ENCODE assay signal across 23 mouse cellular contexts in the genomic region with DNA sequence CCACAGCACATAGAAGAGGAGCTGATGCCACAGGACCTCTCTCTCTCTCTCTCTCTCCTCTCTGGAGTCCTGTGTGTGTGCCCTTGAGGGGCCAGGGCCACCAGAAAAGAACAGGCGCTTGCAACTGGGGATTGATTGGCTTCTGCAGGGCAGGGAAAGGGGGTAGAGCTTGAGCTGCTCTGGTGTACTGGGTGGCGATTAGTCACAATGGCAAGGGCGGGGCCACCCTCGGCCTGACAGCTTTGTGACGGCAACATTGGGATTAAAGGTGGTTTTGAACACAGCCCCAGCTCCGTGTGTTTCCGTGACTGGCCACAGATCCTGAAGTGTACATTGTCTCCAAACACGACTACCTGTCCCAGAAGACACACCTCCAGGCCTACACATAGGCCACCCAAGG. TPM values are rescaled to one million over a fixed set of nuclear protein-coding genes. Genes with fewer than 3 reads are reported as not detected.
DNase-seq lines count a peak whose midpoint lies in the region; ATAC-seq and TF ChIP-seq lines count a peak whose summit lies in the region.
"Had no signal": no experiment of that assay in that cellular context is flagged by ENCODE, and none has a peak within 500 bp of the region (broad histone marks: within the 10 kb centered on the region; RNA-seq: fewer than 3 reads in every experiment).

No protein-coding gene starts in this region.

- peaks cover 31% of the 10 kb centered on the region for H3K36me3 ChIP-seq in intestine, postnatal 0 days (ENCODE audit: control insufficient read depth, insufficient read depth)
- H3K36me3 ChIP-seq in intestine, embryonic 15.5 days = no peaks in the 10 kb centered on the region
- no peaks in the 10 kb centered on the region for H3K36me3 ChIP-seq in stomach, embryonic 16.5 days (ENCODE audit: control insufficient read depth, insufficient read depth, low read length)
- no peaks in the 10 kb centered on the region for H3K36me3 ChIP-seq in midbrain, postnatal 0 days (ENCODE audit: insufficient read depth, low read length)
- H3K36me3 ChIP-seq: heart, embryonic 13.5 days; hindbrain, embryonic 15.5 days had no signal

- no peaks in the 10 kb centered on the region for H3K4me1 ChIP-seq in intestine, postnatal 0 days (replicated peaks; ENCODE audit: control insufficient read depth, insufficient read depth, low read length)
- peaks cover 29% of the 10 kb centered on the region for H3K4me1 ChIP-seq in intestine, embryonic 15.5 days (replicated peaks)
- peaks cover 9% of the 10 kb centered on the region for H3K4me1 ChIP-seq in stomach, embryonic 16.5 days (ENCODE audit: control insufficient read depth, insufficient read depth, low read length)
- no peaks in the 10 kb centered on the region for H3K4me1 ChIP-seq in midbrain, postnatal 0 days (ENCODE audit: insufficient read depth, low read length)

- no peak overlapping the region for H3K4me3 ChIP-seq in intestine, postnatal 0 days (ENCODE audit: low read depth, low read length)
- no peak overlapping the region for H3K4me3 ChIP-seq in intestine, embryonic 15.5 days (replicated peaks)
- H3K4me3 ChIP-seq in stomach, embryonic 16.5 days (replicated peaks; ENCODE audit: low read length) = no peak overlapping the region
- no peak overlapping the region for H3K4me3 ChIP-seq in midbrain, postnatal 0 days (ENCODE audit: low read depth, low read length)
- H3K4me3 ChIP-seq: embryonic facial prominence, embryonic 10.5 days; forebrain, embryonic 13.5 days; heart, embryonic 13.5 days; hindbrain, embryonic 15.5 days had no signal

- H3K9me3 ChIP-seq in intestine, postnatal 0 days (ENCODE audit: control insufficient read depth) = no peaks in the 10 kb centered on the region
- H3K9me3 ChIP-seq in intestine, embryonic 15.5 days = no peaks in the 10 kb centered on the region
- H3K9me3 ChIP-seq in stomach, embryonic 16.5 days (replicated peaks; ENCODE audit: control insufficient read depth, low read length) = no peaks in the 10 kb centered on the region
- no peaks in the 10 kb centered on the region for H3K9me3 ChIP-seq in midbrain, postnatal 0 days (ENCODE audit: low read length)
- H3K9me3 ChIP-seq: embryonic facial prominence, embryonic 10.5 days; forebrain, embryonic 13.5 days; heart, embryonic 13.5 days; hindbrain, embryonic 15.5 days had no signal

- no peak overlapping the region for H3K9ac ChIP-seq in intestine, postnatal 0 days (ENCODE audit: low read depth, low read length)
- H3K9ac ChIP-seq in intestine, embryonic 15.5 days = no peak overlapping the region
- H3K9ac ChIP-seq in stomach, embryonic 16.5 days (ENCODE audit: low read length) = no peak overlapping the region
- no peak overlapping the region for H3K9ac ChIP-seq in midbrain, postnatal 0 days (replicated peaks; ENCODE audit: low read length, poor library complexity, severe bottlenecking)
- H3K9ac ChIP-seq: forebrain, embryonic 13.5 days; forebrain, postnatal 0 days; heart, embryonic 13.5 days; hindbrain, embryonic 15.5 days had no signal

- DNase-seq in adrenal gland, adult 2 months = peak; percentile 53
- no peak for DNase-seq in adrenal gland, postnatal 4 days (ENCODE audit: low spot score in 2 of 2)
- peak; percentile 43 for DNase-seq in adrenal gland, postnatal 36 days
- no peak for DNase-seq in cerebellum, adult 11 months
- no peak for DNase-seq in midbrain, postnatal 0 days (ENCODE audit: low spot score)
- DNase-seq: cerebellum, adult 2 months; cerebellum, postnatal 10 days; forebrain, postnatal 0 days; gastrocnemius, postnatal 14 days; heart, postnatal 36 days had no signal

- TF ChIP-seq CTCF in intestine, postnatal 0 days (IDR thresholded peaks at IDR 0.05; ENCODE audit: low read depth) = no peak
- TF ChIP-seq CTCF in midbrain, postnatal 0 days (IDR thresholded peaks at IDR 0.05) = no peak

- 54% methylated on average over 8 of the region's 8 CpGs for WGBS in intestine, postnatal 0 days
- WGBS in intestine, embryonic 15.5 days = 68% methylated on average over 8 of the region's 8 CpGs
- WGBS in stomach, embryonic 16.5 days = 51% methylated on average over 8 of the region's 8 CpGs
- 60% methylated on average over 8 of the region's 8 CpGs for WGBS in midbrain, postnatal 0 days

- no peaks in the 10 kb centered on the region for H3K27me3 ChIP-seq in intestine, postnatal 0 days (replicated peaks; ENCODE audit: control insufficient read depth, insufficient read depth, low read length)
- H3K27me3 ChIP-seq in intestine, embryonic 15.5 days (replicated peaks) = peaks cover 11% of the 10 kb centered on the region
- H3K27me3 ChIP-seq in stomach, embryonic 16.5 days (ENCODE audit: control insufficient read depth, insufficient read depth, low read length) = peaks cover 6% of the 10 kb centered on the region; the same call in 1 of the 2 replicates
- peaks cover 28% of the 10 kb centered on the region for H3K27me3 ChIP-seq in midbrain, postnatal 0 days (ENCODE audit: insufficient read depth, low read length)
- H3K27me3 ChIP-seq: Patski had no signal

- no peak overlapping the region for H3K4me2 ChIP-seq in intestine, postnatal 0 days (replicated peaks; ENCODE audit: low read depth)
- H3K4me2 ChIP-seq in intestine, embryonic 15.5 days (replicated peaks) = no peak overlapping the region
- no peak overlapping the region for H3K4me2 ChIP-seq in stomach, embryonic 16.5 days (ENCODE audit: low read depth, low read length)
- H3K4me2 ChIP-seq in midbrain, postnatal 0 days (ENCODE audit: low read depth, low read length, poor library complexity, severe bottlenecking) = no peak overlapping the region
- H3K4me2 ChIP-seq: forebrain, embryonic 13.5 days; heart, embryonic 13.5 days; hindbrain, embryonic 15.5 days had no signal

- H3K27ac ChIP-seq in intestine, postnatal 0 days (ENCODE audit: low read depth, low read length) = peak overlapping the region; percentile 28; the same call in 1 of the 2 replicates
- H3K27ac ChIP-seq in intestine, embryonic 15.5 days = no peak overlapping the region
- H3K27ac ChIP-seq in stomach, embryonic 16.5 days (ENCODE audit: low read length) = peak overlapping the region; percentile 6; the same call in 1 of the 2 replicates
- no peak overlapping the region for H3K27ac ChIP-seq in midbrain, postnatal 0 days (ENCODE audit: low read depth, low read length)
- H3K27ac ChIP-seq: embryonic facial prominence, embryonic 10.5 days; forebrain, embryonic 13.5 days; heart, embryonic 13.5 days; hindbrain, embryonic 15.5 days had no signal

- peak; percentile 28 for ATAC-seq in intestine, postnatal 0 days
- ATAC-seq in intestine, embryonic 15.5 days = no peak
- peak; percentile 10; the same call in 1 of the 2 replicates for ATAC-seq in stomach, embryonic 16.5 days (ENCODE audit: insufficient read depth, low FRiP score)
- no peak for ATAC-seq in midbrain, postnatal 0 days (ENCODE audit: low FRiP score)
- ATAC-seq: activated CD4-positive, CD25-positive, alpha-beta regulatory T cell, adult 4 months; forebrain, embryonic 13.5 days; forebrain, postnatal 0 days; inflammation-experienced regulatory T-cells, adult 6 months; Patski had no signal

RNA-seq across cellular contexts. Expression of a gene that starts 10.1 kb away (rescaled TPM):
- total RNA-seq in adrenal gland, adult 2 months (2021) = 1 to 10 TPM; 2.8 to 5.3 TPM
- 6.7 and 8.7 TPM in 2 replicates for polyA plus RNA-seq in adrenal gland, adult 2 months (2012; rRNA removed)
- 10 to 100 TPM in 1 of 2 experiments, 1 to 10 TPM in 1; 7.0 to 10.3 TPM for total RNA-seq in adrenal gland, postnatal 4 days (2021)
- polyA plus RNA-seq in intestine, postnatal 0 days (2015; fragmentation: Nextera tagmentation; extraction: Ambion mirVana) = 42.1 and 43.2 TPM in 2 replicates
- polyA plus RNA-seq in intestine, embryonic 15.5 days (2015; fragmentation: Nextera tagmentation; extraction: Ambion mirVana) = 17.8 and 20.5 TPM in 2 replicates
- 1 to 10 TPM; 2.4 to 4.3 TPM for total RNA-seq in adrenal gland, postnatal 36 days (2021)
- 14.1 and 14.7 TPM in 2 replicates for polyA plus RNA-seq in stomach, embryonic 16.5 days (2015; fragmentation: Nextera tagmentation; extraction: Ambion mirVana)
- total RNA-seq in midbrain, postnatal 0 days (2014; rRNA removed) = 1.1 and 3.9 TPM in 2 replicates
- 1.8 and 2.0 TPM in 2 replicates for polyA plus RNA-seq in midbrain, postnatal 0 days (2015; fragmentation: Nextera tagmentation; extraction: Ambion mirVana)

RNA-seq across cellular contexts. Expression of a gene that starts 12.2 kb away (rescaled TPM):
- 1 to 10 TPM in 1 of 2 experiments, under 1 TPM in 1; 0.89 to 1.5 TPM for total RNA-seq in adrenal gland, adult 2 months (2021)
- polyA plus RNA-seq in adrenal gland, adult 2 months (2012; rRNA removed) = 0.68 and 1.4 TPM in 2 replicates
- 1 to 10 TPM; 1.6 to 2.2 TPM for total RNA-seq in adrenal gland, postnatal 4 days (2021)
- 35.3 and 38.6 TPM in 2 replicates for polyA plus RNA-seq in intestine, postnatal 0 days (2015; fragmentation: Nextera tagmentation; extraction: Ambion mirVana)
- 24.6 and 26.1 TPM in 2 replicates for polyA plus RNA-seq in intestine, embryonic 15.5 days (2015; fragmentation: Nextera tagmentation; extraction: Ambion mirVana)
- 1 to 10 TPM; 1.4 to 1.5 TPM for total RNA-seq in adrenal gland, postnatal 36 days (2021)
- polyA plus RNA-seq in stomach, embryonic 16.5 days (2015; fragmentation: Nextera tagmentation; extraction: Ambion mirVana) = 74.2 and 103 TPM in 2 replicates
- total RNA-seq in midbrain, postnatal 0 days (2014; rRNA removed) = 0.49 TPM in 1 of 2 replicates, not detected in the other
- polyA plus RNA-seq in midbrain, postnatal 0 days (2015; fragmentation: Nextera tagmentation; extraction: Ambion mirVana) = not detected in 2 replicates
- total RNA-seq: forebrain, postnatal 0 days; gastrocnemius, adult 18-20 months; gastrocnemius, postnatal 14 days; heart, postnatal 36 days had no signal
- polyA plus RNA-seq: forebrain, embryonic 13.5 days; forebrain, postnatal 0 days had no signal

RNA-seq across cellular contexts. Expression of a gene that starts 27.4 kb away (rescaled TPM):
- total RNA-seq in adrenal gland, adult 2 months (2021) = under 1 TPM in 1 of 2 experiments, not detected in 1; 0.17 TPM
- 0.17 and 0.25 TPM in 2 replicates for polyA plus RNA-seq in adrenal gland, adult 2 months (2012; rRNA removed)
- total RNA-seq in adrenal gland, postnatal 4 days (2021) = 1 to 10 TPM in 1 of 2 experiments, under 1 TPM in 1; 0.65 to 2.2 TPM
- 46.8 and 50.1 TPM in 2 replicates for polyA plus RNA-seq in intestine, postnatal 0 days (2015; fragmentation: Nextera tagmentation; extraction: Ambion mirVana)
- polyA plus RNA-seq in intestine, embryonic 15.5 days (2015; fragmentation: Nextera tagmentation; extraction: Ambion mirVana) = 29.5 and 35.3 TPM in 2 replicates
- under 1 TPM; 0.30 TPM for total RNA-seq in adrenal gland, postnatal 36 days (2021)
- 22.5 and 26.2 TPM in 2 replicates for polyA plus RNA-seq in stomach, embryonic 16.5 days (2015; fragmentation: Nextera tagmentation; extraction: Ambion mirVana)
- total RNA-seq in midbrain, postnatal 0 days (2014; rRNA removed) = 0.33 and 1.1 TPM in 2 replicates
- 0.50 and 0.72 TPM in 2 replicates for polyA plus RNA-seq in midbrain, postnatal 0 days (2015; fragmentation: Nextera tagmentation; extraction: Ambion mirVana)
- total RNA-seq: gastrocnemius, adult 18-20 months; gastrocnemius, postnatal 14 days had no signal
- polyA plus RNA-seq: activated CD4-positive, CD25-positive, alpha-beta regulatory T cell, adult 4 months; C2C12; forebrain, embryonic 13.5 days; inflammation-experienced regulatory T-cells, adult 6 months had no signal

RNA-seq across cellular contexts. Expression of a gene that starts 29.3 kb away (rescaled TPM):
- total RNA-seq in adrenal gland, adult 2 months (2021) = 1 to 10 TPM; 1.4 to 3.0 TPM
- polyA plus RNA-seq in adrenal gland, adult 2 months (2012; rRNA removed) = 1.7 and 5.1 TPM in 2 replicates
- total RNA-seq in adrenal gland, postnatal 4 days (2021) = 10 to 100 TPM in 1 of 2 experiments, 1 to 10 TPM in 1; 7.0 to 11.3 TPM
- 1.9 and 2.9 TPM in 2 replicates for polyA plus RNA-seq in intestine, postnatal 0 days (2015; fragmentation: Nextera tagmentation; extraction: Ambion mirVana)
- 7.9 and 10.7 TPM in 2 replicates for polyA plus RNA-seq in intestine, embryonic 15.5 days (2015; fragmentation: Nextera tagmentation; extraction: Ambion mirVana)
- total RNA-seq in adrenal gland, postnatal 36 days (2021) = under 1 TPM; 0.83 to 0.95 TPM
- 4.9 and 5.1 TPM in 2 replicates for polyA plus RNA-seq in stomach, embryonic 16.5 days (2015; fragmentation: Nextera tagmentation; extraction: Ambion mirVana)
- total RNA-seq in midbrain, postnatal 0 days (2014; rRNA removed) = 133 and 146 TPM in 2 replicates
- polyA plus RNA-seq in midbrain, postnatal 0 days (2015; fragmentation: Nextera tagmentation; extraction: Ambion mirVana) = 52.1 and 53.9 TPM in 2 replicates
- total RNA-seq: gastrocnemius, adult 18-20 months; heart, adult 8-10 months; heart, postnatal 36 days had no signal

RNA-seq across cellular contexts. Expression of a gene that starts 32.0 kb away (rescaled TPM):
- total RNA-seq in adrenal gland, adult 2 months (2021) = 10 to 100 TPM; 27.7 to 37.9 TPM
- polyA plus RNA-seq in adrenal gland, adult 2 months (2012; rRNA removed) = 38.2 and 41.7 TPM in 2 replicates
- 10 to 100 TPM; 44.2 to 53.1 TPM for total RNA-seq in adrenal gland, postnatal 4 days (2021)
- polyA plus RNA-seq in intestine, postnatal 0 days (2015; fragmentation: Nextera tagmentation; extraction: Ambion mirVana) = 36.6 and 37.7 TPM in 2 replicates
- polyA plus RNA-seq in intestine, embryonic 15.5 days (2015; fragmentation: Nextera tagmentation; extraction: Ambion mirVana) = 58.0 and 59.7 TPM in 2 replicates
- 10 to 100 TPM; 41.8 to 42.9 TPM for total RNA-seq in adrenal gland, postnatal 36 days (2021)
- polyA plus RNA-seq in stomach, embryonic 16.5 days (2015; fragmentation: Nextera tagmentation; extraction: Ambion mirVana) = 56.0 and 59.4 TPM in 2 replicates
- 19.6 and 23.4 TPM in 2 replicates for total RNA-seq in midbrain, postnatal 0 days (2014; rRNA removed)
- polyA plus RNA-seq in midbrain, postnatal 0 days (2015; fragmentation: Nextera tagmentation; extraction: Ambion mirVana) = 90.9 and 91.0 TPM in 2 replicates

Comparison
In these comparisons a context has a peak if more than half of its experiments do, and no peak if none do; other contexts are left out.
1. DNase-seq: peak in adrenal gland, adult 2 months (single experiment) and adrenal gland, postnatal 36 days (2 of 2); none in adrenal gland, postnatal 4 days (0 of 2), cerebellum, adult 11 months (single experiment) and midbrain, postnatal 0 days (single experiment).
2. ATAC-seq: peak in intestine, postnatal 0 days (single experiment) and stomach, embryonic 16.5 days (single experiment); none in intestine, embryonic 15.5 days (single experiment) and midbrain, postnatal 0 days (single experiment).
3. H3K27ac ChIP-seq: peak in intestine, postnatal 0 days (single experiment) and stomach, embryonic 16.5 days (single experiment); none in intestine, embryonic 15.5 days (single experiment) and midbrain, postnatal 0 days (single experiment).
4. RNA of a gene that starts 12.2 kb away (polyA plus RNA-seq): 74.2 to 103 TPM in stomach, embryonic 16.5 days, 35.3 to 38.6 TPM in intestine, postnatal 0 days and 24.6 to 26.1 TPM in intestine, embryonic 15.5 days; 0.68 to 1.4 TPM in adrenal gland, adult 2 months and not detected in midbrain, postnatal 0 days; every median in the first group is over 10 times any median in the second.
5. RNA of a gene that starts 27.4 kb away (polyA plus RNA-seq): 46.8 to 50.1 TPM in intestine, postnatal 0 days, 29.5 to 35.3 TPM in intestine, embryonic 15.5 days and 22.5 to 26.2 TPM in stomach, embryonic 16.5 days; 0.50 to 0.72 TPM in midbrain, postnatal 0 days and 0.17 to 0.25 TPM in adrenal gland, adult 2 months; every median in the first group is over 10 times any median in the second.